Mouse (Mus musculus) CH12.LX (cell line): ENCODE results near the gene Sstr4. TPM values are rescaled to one million over a fixed set of nuclear protein-coding genes. Genes with fewer than 3 reads are reported as not detected.

Source experiments
- DNase-seq: peaks from one replicate; pipeline ENCODE4 v3.0.0-alpha.2; 2013; ENCODE audit errors: extremely low read depth
- H3K27ac ChIP-seq: 2 replicates; pipeline ENCODE4 v1.5.1; 2012; ENCODE audit warnings: low read depth, mild to moderate bottlenecking, control low read depth, moderate library complexity; ENCODE audit not compliant: insufficient read depth
- H3K27me3 ChIP-seq: replicated peaks from 2 replicates; pipeline ENCODE3; 2012; ENCODE audit warnings: inconsistent platforms
- H3K36me3 ChIP-seq, 2 experiments: replicated peaks in 1 of 2; 2 replicates each; pipeline versions ENCODE3 to v1.6.1; 2012; ENCODE audit warnings: inconsistent platforms in 1 of 2, low read length in 1 of 2, mild to moderate bottlenecking in 1 of 2, mixed read lengths in 1 of 2, moderate library complexity in 1 of 2; ENCODE audit not compliant: control insufficient read depth in 1 of 2, insufficient read depth in 1 of 2
- H3K4me1 ChIP-seq, 2 experiments: 2 replicates each; pipeline ENCODE4 v1.6.1; 2012; ENCODE audit warnings: inconsistent platforms in 1 of 2, moderate library complexity in 1 of 2; ENCODE audit not compliant: insufficient read depth in 2 of 2, control insufficient read depth in 1 of 2
- H3K4me2 ChIP-seq: 2 replicates; pipeline ENCODE4 v1.6.1; 2012; ENCODE audit warnings: low read depth, mild to moderate bottlenecking, control low read depth; ENCODE audit not compliant: poor library complexity, insufficient read depth, severe bottlenecking
- H3K4me3 ChIP-seq, 3 experiments: fragments of 150-350 bp in 1 of 3; sonication (generic) in 1 of 3; replicated peaks in 1 of 3; 2 replicates each; pipeline versions ENCODE3 to v1.5.1; 2011 to 2012; ENCODE audit warnings: low read depth in 2 of 3, low read length in 2 of 3, mild to moderate bottlenecking in 2 of 3, moderate library complexity in 2 of 3, control low read depth in 1 of 3, improper control_type of control experiment in 1 of 3, inconsistent platforms in 1 of 3, mixed read lengths in 1 of 3; ENCODE audit not compliant: poor library complexity in 1 of 3
- H3K79me2 ChIP-seq: replicated peaks from 2 replicates; pipeline ENCODE4 v1.6.1; 2012; ENCODE audit warnings: mild to moderate bottlenecking, moderate library complexity; ENCODE audit not compliant: control insufficient read depth, poor library complexity, insufficient read depth, severe bottlenecking; ENCODE audit errors: extremely low read depth
- H3K9ac ChIP-seq: 2 replicates; pipeline ENCODE4 v1.6.1; 2012; ENCODE audit warnings: low read depth, mild to moderate bottlenecking, control low read depth, moderate library complexity; ENCODE audit not compliant: insufficient read depth
- H3K9me3 ChIP-seq: replicated peaks from 2 replicates; pipeline ENCODE3; 2012; ENCODE audit warnings: low read length, inconsistent platforms, mixed read lengths
- BHLHE40 ChIP-seq: IDR thresholded peaks from 2 replicates; pipeline ENCODE4 v1.6.1; 2011; ENCODE audit warnings: mild to moderate bottlenecking, low read depth, low read length, improper control_type of control experiment
- CTCF ChIP-seq, 2 experiments: IDR thresholded peaks in 1 of 2; conservative IDR thresholded peaks in 1 of 2; 2 replicates each; pipeline ENCODE4 v1.5.1; 2011 to 2012; ENCODE audit warnings: low read depth in 2 of 2, low read length in 2 of 2, improper control_type of control experiment in 1 of 2, inconsistent platforms in 1 of 2, mild to moderate bottlenecking in 1 of 2, moderate library complexity in 1 of 2
- E2F4 ChIP-seq: IDR thresholded peaks from 2 replicates; pipeline ENCODE4 v1.6.1; 2011; ENCODE audit warnings: low read depth, low read length, improper control_type of control experiment; ENCODE audit not compliant: insufficient replicate concordance
- ETS1 ChIP-seq: conservative IDR thresholded peaks from 2 replicates; pipeline ENCODE4 v1.6.1; 2012; ENCODE audit warnings: low read depth, mild to moderate bottlenecking, inconsistent platforms, low read length, improper control_type of control experiment, moderate library complexity
- JUN ChIP-seq: IDR thresholded peaks from 2 replicates; pipeline ENCODE4 v1.6.1; 2011; ENCODE audit warnings: low read depth, mild to moderate bottlenecking, low read length, improper control_type of control experiment, moderate library complexity; ENCODE audit not compliant: insufficient read depth
- JUND ChIP-seq: conservative IDR thresholded peaks from 2 replicates; pipeline ENCODE4 v1.6.1; 2011; ENCODE audit warnings: low read depth, low read length, improper control_type of control experiment
- KAT2A ChIP-seq: IDR thresholded peaks from 2 replicates; pipeline ENCODE4 v1.6.1; 2012; ENCODE audit warnings: low read length, improper control_type of control experiment, inconsistent platforms; ENCODE audit not compliant: insufficient replicate concordance
- MAX ChIP-seq: IDR thresholded peaks from 2 replicates; pipeline ENCODE4 v1.6.1; 2011; ENCODE audit warnings: low read length, improper control_type of control experiment
- MEF2A ChIP-seq: IDR thresholded peaks from 2 replicates; pipeline ENCODE4 v1.6.1; 2014; ENCODE audit warnings: low read depth, mild to moderate bottlenecking, inconsistent platforms, low read length, improper control_type of control experiment, borderline replicate concordance
- MXI1 ChIP-seq: IDR thresholded peaks from 2 replicates; pipeline ENCODE4 v1.6.1; 2011; ENCODE audit warnings: mild to moderate bottlenecking, low read depth, low read length, improper control_type of control experiment
- NELFE ChIP-seq: IDR thresholded peaks from 2 replicates; pipeline ENCODE4 v1.6.1; 2011; ENCODE audit warnings: low read depth, low read length, improper control_type of control experiment
- RCOR1 ChIP-seq: conservative IDR thresholded peaks from 2 replicates; pipeline ENCODE4 v1.6.1; 2012; ENCODE audit warnings: low read depth, mild to moderate bottlenecking, inconsistent platforms, low read length, improper control_type of control experiment
- SIN3A ChIP-seq: IDR thresholded peaks from 2 replicates; pipeline ENCODE4 v1.6.1; 2012; ENCODE audit warnings: low read length, improper control_type of control experiment, inconsistent platforms
- TCF12 ChIP-seq: IDR thresholded peaks from 2 replicates; pipeline ENCODE4 v1.6.1; 2014; ENCODE audit warnings: low read depth, mild to moderate bottlenecking, inconsistent platforms, low read length, improper control_type of control experiment
- USF1 ChIP-seq: IDR thresholded peaks from 2 replicates; pipeline ENCODE4 v1.6.1; 2014; ENCODE audit warnings: low read depth, mild to moderate bottlenecking, inconsistent platforms, low read length, improper control_type of control experiment
- ZC3H11A ChIP-seq: IDR thresholded peaks from 2 replicates; pipeline ENCODE4 v1.6.1; 2012; ENCODE audit warnings: low read depth, mild to moderate bottlenecking, inconsistent platforms, low read length, improper control_type of control experiment
- ZMIZ1 ChIP-seq: IDR thresholded peaks from 2 replicates; pipeline ENCODE4 v1.6.1; 2012; ENCODE audit warnings: low read depth, mild to moderate bottlenecking, inconsistent platforms, low read length, improper control_type of control experiment
- ZNF384 ChIP-seq: IDR thresholded peaks from 2 replicates; pipeline ENCODE4 v1.6.1; 2012; ENCODE audit warnings: low read depth, low read length, improper control_type of control experiment, inconsistent platforms
- dilution Hi-C: fragments of 300-500 bp; cut with MboI; formaldehyde crosslinking; loops from 2 replicates; pipeline ENCODE4 v1.14.3; 2020; ENCODE audit warnings: low sequenced_read_pairs; ENCODE audit not compliant: extremely low pct_unique_long_range_greater_than_20kb, extremely low pct_ligation_motif_present
- in situ Hi-C: fragments of 300-500 bp; cut with MboI; formaldehyde crosslinking; loops from 3 replicates; pipeline ENCODE4 v1.14.3; 2019; ENCODE audit warnings: low sequenced_read_pairs, low pct_ligation_motif_present, low pct_unique_long_range_greater_than_20kb, mixed read lengths
- polyA plus RNA-seq: library from polyadenylated mRNA; unstranded; fragments of >175 nt; gene quantifications from 2 replicates; pipeline ENCODE4 v1.2.1, GENCODE M21; 2012; ENCODE audit warnings: low read depth; ENCODE audit not compliant: insufficient read length
- total RNA-seq, 2 experiments: library from RNA; depleted of rRNA; stranded (reverse); fragments of 300-350 nt in 1 of 2; fragments of >200 nt in 1 of 2; gene quantifications; 2 replicates each; pipeline ENCODE4 v1.2.3; 2012 to 2014

Gene Sstr4
- total and polyA plus RNA-seq, 3 experiments: not detected

GRCm38 (mm10) chr2:148444472-148444871, 49.3 kb downstream of the Sstr4 start:
- Histone ChIP-seq H3K27ac (no peak overlapping the region), H3K36me3 (no peaks in the 10 kb centered on the region), H3K9me3 (no peaks in the 10 kb centered on the region), H3K4me2 (no peak overlapping the region), H3K27me3 (no peaks in the 10 kb centered on the region), H3K4me3 (no peak overlapping the region), H3K9ac (no peak overlapping the region), H3K4me1 (peaks cover 0 to 19% of the 10 kb centered on the region in 2 experiments; a peak in 2 of 4 replicates), H3K79me2 (no peaks in the 10 kb centered on the region)
- in situ Hi-C loops: no loop called here
- DNase-seq: no peak
- no peak for TF ChIP-seq E2F4
- no peak for TF ChIP-seq MXI1
- no peak for TF ChIP-seq RCOR1
- TF ChIP-seq TCF12: no peak
- TF ChIP-seq USF1: no peak
- TF ChIP-seq ZNF384: no peak
- TF ChIP-seq JUN: no peak
- no peak for TF ChIP-seq JUND
- TF ChIP-seq KAT2A: no peak
- dilution Hi-C loops: no loop called here

- Histone ChIP-seq H3K36me3 (no peaks in the 10 kb centered on the region), H3K4me1 (peaks cover 0 to 12% of the 10 kb centered on the region in 2 experiments; a peak in 2 of 4 replicates), H3K9me3 (no peaks in the 10 kb centered on the region), H3K27ac (no peak overlapping the region), H3K79me2 (no peaks in the 10 kb centered on the region), H3K9ac (no peak overlapping the region), H3K27me3 (no peaks in the 10 kb centered on the region), H3K4me2 (no peak overlapping the region), H3K4me3 (no peak overlapping the region)
- in situ Hi-C loops (no loop called here), dilution Hi-C loops (no loop called here)
- TF ChIP-seq MEF2A (no peak), RCOR1 (no peak), ZMIZ1 (no peak), NELFE (no peak), MAX (no peak), TCF12 (no peak), BHLHE40 (no peak), SIN3A (no peak), ZC3H11A (no peak), ETS1 (no peak), JUN (no peak), CTCF (conservative IDR thresholded peaks at IDR 0.05 in 1 of 2, IDR thresholded peaks at IDR 0.05 in 1 of 2; ENCODE audit: low read depth in 2 of 2, low read length in 2 of 2) (no peak)
- no peak for DNase-seq
Measured at GRCm38 (mm10) chr2:148445616-148446015, 50.5 kb downstream of the Sstr4 start.

Other genes with a start within 250 kb of the Sstr4 start
- gene Thbd, start 12.8 kb downstream of the Sstr4 start, total RNA-seq (2012; rRNA removed): not detected in 2 replicates
- gene Thbd, start 12.8 kb downstream of the Sstr4 start, total RNA-seq (2014; rRNA removed): not detected in 2 replicates
- gene Thbd, start 12.8 kb downstream of the Sstr4 start, polyA plus RNA-seq: not detected in 2 replicates
- gene Cd93, start 48.2 kb downstream of the Sstr4 start, total RNA-seq (2012; rRNA removed): 0.04 and 0.08 TPM in 2 replicates
- gene Cd93, start 48.2 kb downstream of the Sstr4 start, total RNA-seq (2014; rRNA removed): 0.08 TPM in 2 replicates
- gene Cd93, start 48.2 kb downstream of the Sstr4 start, polyA plus RNA-seq: 0.07 TPM in 1 of 2 replicates, not detected in the other